In the genomic region with DNA sequence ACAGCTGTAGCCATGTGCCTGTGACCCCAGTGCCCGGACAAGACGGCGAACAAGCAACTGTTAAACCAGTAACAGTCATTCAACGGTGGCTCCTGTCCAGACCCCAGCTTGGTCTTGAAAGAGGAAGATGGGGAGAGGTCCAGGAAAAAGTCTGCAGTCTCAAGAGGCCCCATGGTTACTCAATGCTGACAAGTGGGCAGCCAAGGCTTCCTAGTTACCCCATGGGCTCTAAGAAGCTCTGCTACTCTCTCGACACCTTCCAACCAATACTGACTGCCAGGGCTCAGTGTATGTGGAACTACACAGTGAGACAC, we compare ENCODE assay signal across 17 mouse cellular contexts. TPM values are rescaled to one million over a fixed set of nuclear protein-coding genes. Genes with fewer than 3 reads are reported as not detected.
DNase-seq lines count a peak whose midpoint lies in the region; ATAC-seq and TF ChIP-seq lines count a peak whose summit lies in the region.
"Had no signal": no experiment of that assay in that cellular context is flagged by ENCODE, and none has a peak within 500 bp of the region (broad histone marks: within the 10 kb centered on the region; RNA-seq: fewer than 3 reads in every experiment).

No protein-coding gene starts in this region.

- intact Hi-C loops in heart, adult 2 months (cut with DNase I) = no loop called here
- intact Hi-C loops in heart, postnatal 25 days (cut with DNase I) = no loop called here

- peaks cover 10% of the 10 kb centered on the region for H3K4me1 ChIP-seq in heart, adult 2 months (ENCODE audit: control insufficient read depth, insufficient read depth, low read length)
- H3K4me1 ChIP-seq in heart, embryonic 11.5 days (ENCODE audit: control insufficient read depth, insufficient read depth, low read length) = no peaks in the 10 kb centered on the region
- H3K4me1 ChIP-seq in hindbrain, embryonic 11.5 days (replicated peaks; ENCODE audit: control insufficient read depth, insufficient read depth, low read length) = no peaks in the 10 kb centered on the region
- H3K4me1 ChIP-seq: hindbrain, embryonic 15.5 days; midbrain, embryonic 13.5 days; neural tube, embryonic 15.5 days had no signal

- no peak for ATAC-seq in heart, embryonic 11.5 days (replicated peaks; ENCODE audit: insufficient number of reproducible peaks, low FRiP score, low TSS enrichment)
- ATAC-seq in frontal cortex, adult (ENCODE audit: low TSS enrichment) = no peak
- no peak for ATAC-seq in hindbrain, embryonic 11.5 days (ENCODE audit: low FRiP score)
- ATAC-seq: midbrain, embryonic 13.5 days; Patski had no signal

- no peak overlapping the region for H3K4me3 ChIP-seq in heart, adult 2 months
- no peak overlapping the region for H3K4me3 ChIP-seq in heart, embryonic 11.5 days (ENCODE audit: low read depth, low read length)
- no peak overlapping the region for H3K4me3 ChIP-seq in hindbrain, embryonic 11.5 days (ENCODE audit: low read depth, low read length)
- H3K4me3 ChIP-seq: erythroblast, embryonic 14.5 days; hindbrain, embryonic 15.5 days; kidney, embryonic 15.5 days; midbrain, embryonic 13.5 days; neural tube, embryonic 15.5 days had no signal

- TF ChIP-seq EP300 in heart, adult 2 months (IDR thresholded peaks at IDR 0.05; ENCODE audit: insufficient read depth, low read depth, low read length) = no peak

- no peak overlapping the region for H3K4me2 ChIP-seq in heart, embryonic 11.5 days
- no peak overlapping the region for H3K4me2 ChIP-seq in hindbrain, embryonic 11.5 days (replicated peaks; ENCODE audit: low read depth, low read length)
- H3K4me2 ChIP-seq: hindbrain, embryonic 15.5 days; kidney, embryonic 15.5 days; midbrain, embryonic 13.5 days; neural tube, embryonic 15.5 days had no signal

- H3K9ac ChIP-seq in heart, adult 2 months (ENCODE audit: low read depth, low read length) = no peak overlapping the region
- H3K9ac ChIP-seq in heart, embryonic 11.5 days (ENCODE audit: low read depth, low read length) = no peak overlapping the region
- H3K9ac ChIP-seq in hindbrain, embryonic 11.5 days (ENCODE audit: low read depth, low read length) = no peak overlapping the region
- H3K9ac ChIP-seq: hindbrain, embryonic 15.5 days; kidney, embryonic 15.5 days; midbrain, embryonic 13.5 days; neural tube, embryonic 15.5 days had no signal

- H3K9me3 ChIP-seq in heart, embryonic 11.5 days (replicated peaks; ENCODE audit: control insufficient read depth, low read length) = no peaks in the 10 kb centered on the region
- no peaks in the 10 kb centered on the region for H3K9me3 ChIP-seq in hindbrain, embryonic 11.5 days (ENCODE audit: control insufficient read depth, low read length)
- H3K9me3 ChIP-seq: hindbrain, embryonic 15.5 days; kidney, embryonic 15.5 days; midbrain, embryonic 13.5 days; neural tube, embryonic 15.5 days had no signal

- DNase-seq in heart, adult 2 months = peak; percentile 57 to 64
- peak; percentile 37 for DNase-seq in brain, adult 2 months (ENCODE audit: low read depth, low spot score)
- peak; percentile 62 for DNase-seq in heart, postnatal 25 days (ENCODE audit: low spot score)
- peak; percentile 73 for DNase-seq in lung, postnatal 36 days
- no peak for DNase-seq in adrenal gland, postnatal 10 days
- no peak for DNase-seq in hindbrain, embryonic 11.5 days (ENCODE audit: low spot score)
- DNase-seq: adrenal gland, adult 2 months; cerebellum, adult 11-12 months; embryo, embryonic 11 days had no signal

- H3K79me2 ChIP-seq in heart, adult 2 months (replicated peaks; ENCODE audit: control insufficient read depth, insufficient read depth, low read length) = no peaks in the 10 kb centered on the region

- TF ChIP-seq POLR2A in heart, adult 2 months (IDR thresholded peaks at IDR 0.05; ENCODE audit: insufficient read depth, low read depth, low read length) = no peak

- no peak for TF ChIP-seq CTCF in heart, adult 2 months (IDR thresholded peaks at IDR 0.05)

- 38% methylated on average over 5 of the region's 5 CpGs for WGBS in heart, adult 2 months
- 86% methylated on average over 5 of the region's 5 CpGs for WGBS in heart, embryonic 11.5 days (ENCODE audit: insufficient replicate concordance)
- WGBS in hindbrain, embryonic 11.5 days = 93% methylated on average over 5 of the region's 5 CpGs

- no peaks in the 10 kb centered on the region for H3K27me3 ChIP-seq in heart, adult 2 months (ENCODE audit: control insufficient read depth, insufficient read depth, low read length)
- H3K27me3 ChIP-seq in heart, embryonic 11.5 days (ENCODE audit: control insufficient read depth, insufficient read depth, low read length) = 0 out of 2 replicates have a peak, but pooled peaks cover 2% of the 10 kb centered on the region
- H3K27me3 ChIP-seq in hindbrain, embryonic 11.5 days (ENCODE audit: control insufficient read depth, insufficient read depth, low read length) = no peaks in the 10 kb centered on the region
- H3K27me3 ChIP-seq: hindbrain, embryonic 15.5 days; kidney, embryonic 15.5 days; midbrain, embryonic 13.5 days; neural tube, embryonic 15.5 days; Patski had no signal

- no peaks in the 10 kb centered on the region for H3K36me3 ChIP-seq in heart, adult 2 months (ENCODE audit: control insufficient read depth, insufficient read depth, low read length)
- no peaks in the 10 kb centered on the region for H3K36me3 ChIP-seq in heart, embryonic 11.5 days (ENCODE audit: control insufficient read depth, insufficient read depth, low read length)
- H3K36me3 ChIP-seq in hindbrain, embryonic 11.5 days (ENCODE audit: control insufficient read depth, insufficient read depth, low read length) = no peaks in the 10 kb centered on the region
- H3K36me3 ChIP-seq: hindbrain, embryonic 15.5 days; kidney, embryonic 15.5 days; midbrain, embryonic 13.5 days; neural tube, embryonic 15.5 days had no signal

- peak overlapping the region; percentile 23 for H3K27ac ChIP-seq in heart, adult 2 months
- H3K27ac ChIP-seq in heart, embryonic 11.5 days (ENCODE audit: low read depth, low read length) = no peak overlapping the region
- H3K27ac ChIP-seq in hindbrain, embryonic 11.5 days (ENCODE audit: low read depth, low read length) = no peak overlapping the region
- H3K27ac ChIP-seq: hindbrain, embryonic 15.5 days; kidney, embryonic 15.5 days; midbrain, embryonic 13.5 days; neural tube, embryonic 15.5 days had no signal

RNA-seq across cellular contexts. Expression of a gene that starts 15.7 kb away (rescaled TPM):
- total RNA-seq in heart, adult 2 months (2021) = 10 to 100 TPM; 22.3 to 32.6 TPM
- polyA plus RNA-seq in heart, adult 2 months (2012; rRNA removed) = 40.4 and 46.8 TPM in 2 replicates
- polyA plus RNA-seq in heart, embryonic 11.5 days (2014; fragmentation: Nextera tagmentation; extraction: Ambion mirVana) = 0.54 and 0.68 TPM in 2 replicates
- total RNA-seq in heart, postnatal 25 days (2021) = 10 to 100 TPM; 17.3 to 26.1 TPM
- total RNA-seq in adrenal gland, postnatal 10 days (2021) = 1 to 10 TPM; 5.5 to 7.2 TPM
- 0.39 and 0.73 TPM in 2 replicates for polyA plus RNA-seq in hindbrain, embryonic 11.5 days (2014; fragmentation: Nextera tagmentation; extraction: Ambion mirVana)

RNA-seq across cellular contexts. Expression of a gene that starts 54.0 kb away (rescaled TPM):
- total RNA-seq in heart, adult 2 months (2021) = 1 to 10 TPM; 3.6 to 4.2 TPM
- 9.6 and 11.1 TPM in 2 replicates for polyA plus RNA-seq in heart, adult 2 months (2012; rRNA removed)
- 2.1 and 2.8 TPM in 2 replicates for polyA plus RNA-seq in heart, embryonic 11.5 days (2014; fragmentation: Nextera tagmentation; extraction: Ambion mirVana)
- total RNA-seq in heart, postnatal 25 days (2021) = 1 to 10 TPM; 4.4 TPM
- total RNA-seq in adrenal gland, postnatal 10 days (2021) = 1 to 10 TPM; 3.8 to 4.2 TPM
- polyA plus RNA-seq in hindbrain, embryonic 11.5 days (2014; fragmentation: Nextera tagmentation; extraction: Ambion mirVana) = 3.1 and 3.3 TPM in 2 replicates

Comparison
In these comparisons a context has a peak if more than half of its experiments do, and no peak if none do; other contexts are left out.
1. DNase-seq: peak in heart, adult 2 months (2 of 2), brain, adult 2 months (single experiment), heart, postnatal 25 days (single experiment) and lung, postnatal 36 days (single experiment); none in adrenal gland, postnatal 10 days (single experiment) and hindbrain, embryonic 11.5 days (single experiment).